Mouse (Mus musculus) bone marrow, adult 2 months (tissue): ENCODE measurements around the gene Pcyox1. TPM values are rescaled to one million over a fixed set of nuclear protein-coding genes. Genes with fewer than 3 reads are reported as not detected.

ENCODE experiments used
- H3K27ac ChIP-seq: fragments of 200-500 bp; 2 replicates; pipeline ENCODE4 v1.5.1; 2012; ENCODE audit warnings: low read depth, mild to moderate bottlenecking, control low read depth, inconsistent platforms, low read length; ENCODE audit not compliant: control insufficient read depth, poor library complexity, insufficient read depth
- H3K4me1 ChIP-seq: fragments of 200-500 bp; 2 replicates; pipeline ENCODE4 v1.6.1; 2011; ENCODE audit warnings: low read length; ENCODE audit not compliant: control insufficient read depth, insufficient read depth
- H3K4me3 ChIP-seq: fragments of 200-500 bp; replicated peaks from 2 replicates; pipeline ENCODE3; 2011; ENCODE audit warnings: mild to moderate bottlenecking, low read depth, low read length, control low read depth; ENCODE audit not compliant: control insufficient read depth
- CTCF ChIP-seq: fragments of 200-500 bp; IDR thresholded peaks from 2 replicates; pipeline ENCODE4 v1.5.1; 2011; ENCODE audit warnings: low read length, control low read depth; ENCODE audit not compliant: control insufficient read depth, insufficient read depth
- POLR2A ChIP-seq: fragments of 200-500 bp; IDR thresholded peaks from 2 replicates; pipeline ENCODE4 v1.6.1; 2011; ENCODE audit warnings: low read depth, mild to moderate bottlenecking, control low read depth, low read length, borderline replicate concordance; ENCODE audit not compliant: control insufficient read depth
- WGBS: fragments of 180-500 bp; shearing (Covaris S2); methylation state at CpG from one replicate; pipeline ENCODE4 v1.1.7; 2018; 5-methylcytosine and 5-hydroxymethylcytosine counted together
- polyA plus RNA-seq: library from polyadenylated mRNA; stranded (reverse); fragments of >200 nt; gene quantifications from 2 replicates; pipeline ENCODE4 v1.2.4, GENCODE M21; 2011; ENCODE audit warnings: low replicate concordance; ENCODE audit not compliant: missing spikeins, insufficient read depth, insufficient read length

Pcyox1 gene
- polyA plus RNA-seq, 1 experiment, result 22.8 TPM

- no peak overlapping the region for H3K4me3 ChIP-seq
- no peak overlapping the region for H3K27ac ChIP-seq
- WGBS, result 89% methylated on average over 3 of the region's 3 CpGs
- TF ChIP-seq CTCF (no peak), POLR2A (no peak)
- H3K4me1 ChIP-seq, result no peaks in the 10 kb centered on the region
Observed at GRCm38 (mm10) chr6:86431531-86431930, 34.6 kb upstream of the Pcyox1 start.

GRCm38 (mm10) chr6:86426358-86426757 is 29.4 kb upstream of the Pcyox1 start, which contains the start of gene Gm44790:
TSS of gene Gm44790 (plus strand) at chr6:86426658.
- H3K4me1 ChIP-seq, result no peaks in the 10 kb centered on the region
- H3K27ac ChIP-seq, result no peak within 1 kb of the TSS
- 93% methylated on average over 1 of the region's 1 CpGs for WGBS
- TF ChIP-seq POLR2A (no peak), CTCF (no peak)
- no peak within 1 kb of the TSS for H3K4me3 ChIP-seq

- Histone ChIP-seq H3K27ac (no peak overlapping the region), H3K4me1 (no peaks in the 10 kb centered on the region), H3K4me3 (no peak overlapping the region)
- TF ChIP-seq CTCF, result peak; percentile 34; the same call in 1 of the 2 replicates
- no peak for TF ChIP-seq POLR2A
- 85% methylated on average over 6 of the region's 6 CpGs for WGBS
Observed at GRCm38 (mm10) chr6:86420491-86420890, 23.5 kb upstream of the Pcyox1 start.

- no peak overlapping the region for H3K4me3 ChIP-seq
- no peak overlapping the region for H3K27ac ChIP-seq
- TF ChIP-seq POLR2A (no peak), CTCF (no peak)
- H3K4me1 ChIP-seq, result no peaks in the 10 kb centered on the region
- WGBS, result 67% methylated on average over 3 of the region's 3 CpGs
Observed at GRCm38 (mm10) chr6:86419239-86419638, 22.3 kb upstream of the Pcyox1 start.

GRCm38 (mm10) chr6:86418711-86419110 is 21.8 kb upstream of the Pcyox1 start:
- Histone ChIP-seq H3K4me1 (no peaks in the 10 kb centered on the region), H3K27ac (no peak overlapping the region), H3K4me3 (no peak overlapping the region)
- WGBS, result 54% methylated on average over 6 of the region's 6 CpGs
- TF ChIP-seq POLR2A, result no peak

GRCm38 (mm10) chr6:86406306-86406705 is 9.4 kb upstream of the Pcyox1 start:
- TF ChIP-seq POLR2A (no peak), CTCF (no peak)
- no peaks in the 10 kb centered on the region for H3K4me1 ChIP-seq
- no peak overlapping the region for H3K4me3 ChIP-seq
- no peak overlapping the region for H3K27ac ChIP-seq

- no peak for TF ChIP-seq POLR2A
- TF ChIP-seq CTCF, result no peak
- H3K27ac ChIP-seq, result no peak overlapping the region
- WGBS, result under 1% methylated on average over 11 of the region's 11 CpGs
- H3K4me1 ChIP-seq, result no peaks in the 10 kb centered on the region
- peak overlapping the region; percentile 38 for H3K4me3 ChIP-seq
Observed at GRCm38 (mm10) chr6:86404996-86405395, 8.0 kb upstream of the Pcyox1 start.

- WGBS, result under 1% methylated on average over 62 of the region's 62 CpGs
- Histone ChIP-seq H3K27ac (peak within 1 kb of the TSS; percentile 99), H3K4me3 (peak within 1 kb of the TSS; percentile 96), H3K4me1 (no peaks in the 10 kb centered on the region)
- TF ChIP-seq POLR2A, result no peak; the same call in 1 of the 2 replicates
- no peak; the same call in 1 of the 2 replicates for TF ChIP-seq CTCF
Observed at GRCm38 (mm10) chr6:86404100-86404861, 7.3 kb upstream of the Pcyox1 start, which contains the start of gene Tia1. TSS of gene Tia1 (plus strand) at chr6:86404219.
